Mouse (Mus musculus) MEL (cell line): ENCODE measurements at regions not wholly inside any gene's neighbourhood (a gene's known extent, or its start where the extent isn't known, plus 50 kb on each side); places are given as distances from the start of the nearest gene placed in this dataset.

ENCODE experiments used
- CHD2 ChIP-seq: IDR thresholded peaks from 2 replicates; pipeline ENCODE4 v1.6.1; 2011; ENCODE audit warnings: low read length, improper control_type of control experiment
- MAX ChIP-seq: IDR thresholded peaks from 2 replicates; pipeline ENCODE4 v1.6.1; 2011; ENCODE audit warnings: low read length, improper control_type of control experiment
- POLR2A ChIP-seq, 2 experiments: IDR thresholded peaks; 2 replicates each; pipeline ENCODE4 v1.6.1; 2011 to 2012; ENCODE audit warnings: low read length in 2 of 2, mild to moderate bottlenecking in 2 of 2, control low read depth in 1 of 2, improper control_type of control experiment in 1 of 2, low read depth in 1 of 2, moderate library complexity in 1 of 2; ENCODE audit not compliant: control insufficient read depth in 1 of 2, insufficient read depth in 1 of 2, poor library complexity in 1 of 2

GRCm38 (mm10) chr2:133383135-133383920 lies 168.6 kb upstream of the Bmp2 start:
- no peak for TF ChIP-seq CHD2
- no peak for TF ChIP-seq MAX
- no peak for TF ChIP-seq POLR2A (IDR thresholded peaks at IDR 0.05; ENCODE audit: control insufficient read depth in 1 of 2, insufficient read depth in 1 of 2, low read depth in 1 of 2, low read length in 2 of 2, poor library complexity in 1 of 2)
